Mouse (Mus musculus) v-Abl transformed pro-B cells (cell line): ENCODE data around the gene Mthfsd.
"Not testable (repeated sequence)": the region's sequence is repeated elsewhere in the genome, so short reads cannot be mapped to it uniquely, and the experiment has no call there.

Source experiments
- in situ Hi-C, 2 experiments: fragments of 400-800 bp; cut with MboI; formaldehyde crosslinking; loops; one replicate each; pipeline ENCODE4 v1.15.1; 2025; ENCODE audit not compliant: unreplicated experiment in 2 of 2

Gene Mthfsd

DNA sequence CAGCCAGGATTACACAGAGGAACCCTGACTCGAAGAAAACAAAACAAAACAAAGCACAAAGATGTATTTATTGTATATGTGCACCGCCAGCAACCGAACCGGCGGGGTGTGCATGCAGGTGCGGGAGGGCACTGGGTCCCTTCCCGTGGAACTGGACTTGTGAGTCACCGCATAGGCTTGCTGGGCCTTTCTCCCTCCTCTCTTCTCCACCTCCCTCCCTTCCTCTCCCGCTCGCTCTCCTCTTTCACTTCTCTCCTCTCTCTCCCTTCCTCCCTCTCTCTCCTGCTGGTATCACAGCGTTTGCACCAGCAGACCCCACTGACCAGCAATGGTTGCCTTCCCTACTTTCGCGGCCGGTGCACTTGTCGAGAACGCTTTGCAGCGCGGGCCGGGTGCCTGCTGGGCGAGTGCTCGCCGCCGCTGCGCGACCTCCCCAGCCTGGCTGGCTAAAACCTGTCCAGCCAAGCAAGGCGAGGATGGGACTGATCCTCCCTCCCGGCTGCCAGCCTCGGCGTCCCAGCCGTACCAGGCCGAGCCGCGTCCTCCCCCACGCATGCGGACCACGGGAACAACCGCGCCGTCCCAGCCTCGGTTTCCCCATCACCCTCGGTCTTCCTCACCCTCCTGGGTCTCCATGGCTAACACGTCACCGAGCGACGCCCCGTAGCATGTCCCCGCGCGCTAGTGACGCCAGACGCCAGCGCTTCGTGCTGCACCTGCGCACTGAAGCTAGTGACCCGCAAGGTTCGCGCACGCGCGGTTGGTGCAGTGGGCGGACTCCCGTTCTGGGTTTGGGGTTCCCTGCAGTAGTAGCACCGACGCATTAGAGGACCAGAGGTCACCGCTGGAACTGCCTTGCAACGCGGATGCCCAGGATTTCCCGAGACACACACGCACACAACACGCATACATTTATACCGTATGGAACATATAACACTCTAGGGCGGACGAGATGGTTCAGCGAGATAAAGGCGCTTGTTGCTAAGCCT, at the start of gene Mthfsd:
Mthfsd (minus strand) TSS at position 725 of the 989 bp plus-strand sequence.
- in situ Hi-C loops: no loop called here

DNA sequence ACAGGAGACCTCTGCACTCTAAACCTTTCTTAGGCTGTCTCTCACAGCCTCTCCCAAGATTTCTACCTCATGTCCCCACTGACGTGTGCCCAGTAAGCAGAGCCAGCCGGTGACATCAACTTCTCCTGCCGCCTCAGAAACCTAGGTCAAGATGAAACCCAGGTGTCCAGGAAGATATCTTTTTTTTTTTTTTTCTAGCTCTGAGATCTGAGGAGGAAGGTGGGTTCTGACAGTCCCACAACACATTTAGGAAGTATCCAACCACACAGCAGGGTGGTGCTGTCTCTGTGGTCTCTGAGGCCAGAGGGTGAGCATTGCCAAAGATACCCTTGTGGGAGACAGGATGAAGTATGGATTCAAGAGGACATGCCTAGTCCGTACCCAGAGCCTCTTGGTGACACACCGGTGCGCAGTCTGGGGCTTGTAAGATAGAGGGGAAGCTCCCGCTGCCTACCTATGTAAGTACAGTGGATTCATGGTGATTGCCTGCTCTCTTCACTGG, 48.8 kb upstream of the Mthfsd start:
- in situ Hi-C loops: no loop called here

DNA sequence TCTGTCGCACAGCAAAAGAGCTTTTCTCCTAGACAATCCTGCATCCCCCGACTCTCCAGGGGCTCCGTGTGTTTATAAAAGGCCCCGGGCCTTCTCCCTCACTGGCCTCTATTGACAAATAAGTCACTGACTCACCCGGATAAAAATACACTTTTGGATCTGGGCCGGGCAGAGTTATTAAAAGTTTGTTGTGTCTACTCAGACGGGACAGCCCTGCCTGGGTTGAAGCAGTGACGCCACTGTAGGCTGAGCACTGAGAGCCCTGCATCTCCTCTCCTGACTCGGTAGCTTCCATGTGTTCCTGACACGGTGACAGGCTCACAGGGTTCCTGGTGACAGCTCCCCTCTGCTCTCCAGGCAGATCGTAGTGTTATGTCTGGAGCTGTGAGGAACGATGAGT, 44.2 kb upstream of the Mthfsd start:
- in situ Hi-C loops: no loop called here

DNA sequence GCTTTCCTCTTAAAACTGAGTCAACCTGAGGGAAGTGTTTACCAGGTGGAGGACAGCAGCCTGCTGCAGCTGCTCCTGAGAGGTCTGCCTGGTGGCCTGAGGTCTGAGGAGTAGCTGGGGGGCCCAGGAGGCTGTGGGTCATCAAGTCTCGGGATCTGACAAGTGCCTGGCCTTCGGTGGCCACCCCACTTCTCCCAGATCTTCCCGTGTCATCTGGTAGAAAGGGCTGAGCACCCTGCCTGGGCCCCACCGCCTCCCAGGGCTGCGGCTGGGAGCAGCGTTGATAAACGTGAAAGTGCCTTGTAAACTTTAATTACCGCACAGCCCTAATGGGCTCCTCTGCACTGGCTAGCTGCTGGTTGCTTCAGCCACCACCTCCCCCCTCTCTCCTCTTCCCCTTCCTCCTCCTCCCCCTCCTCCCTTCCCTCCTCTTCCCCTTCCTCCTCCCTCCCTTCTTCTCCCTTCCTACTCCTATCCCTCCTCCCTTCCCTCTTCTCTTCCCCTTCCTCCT, 40.4 kb upstream of the Mthfsd start:
- in situ Hi-C loops: no loop called here

DNA sequence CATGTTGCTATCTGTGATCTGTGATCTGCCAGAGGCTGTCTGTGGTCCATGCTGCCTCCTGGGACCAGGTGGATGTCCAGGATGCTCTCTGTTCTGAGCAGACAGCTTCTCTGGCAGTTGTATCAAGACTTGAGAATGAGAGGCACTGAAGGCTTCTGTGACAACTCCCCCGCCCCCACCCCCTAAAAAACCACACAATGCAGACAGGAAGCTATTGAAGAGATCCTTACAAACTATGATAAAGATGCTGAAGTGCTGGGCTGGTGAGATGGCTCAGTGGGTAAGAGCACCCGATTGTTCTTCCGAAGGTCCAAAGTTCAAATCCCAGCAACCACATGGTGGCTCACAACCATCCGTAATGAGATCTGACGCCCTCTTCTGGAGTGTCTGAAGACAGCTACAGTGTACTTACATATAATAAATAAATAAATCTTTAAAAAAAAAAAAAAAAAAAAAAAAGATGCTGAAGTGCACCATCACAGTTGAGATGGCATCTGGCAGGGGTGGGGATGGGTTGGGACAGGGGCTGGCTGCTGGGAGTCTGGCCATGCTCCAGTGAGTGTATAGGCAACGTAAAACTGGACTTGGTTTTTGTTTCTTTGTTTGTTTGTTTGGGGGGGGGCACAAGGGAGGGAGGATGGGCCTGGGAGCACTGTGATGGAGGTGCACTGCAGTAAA, 37.4 kb upstream of the Mthfsd start:
- in situ Hi-C loops: not testable (repeated sequence)

DNA sequence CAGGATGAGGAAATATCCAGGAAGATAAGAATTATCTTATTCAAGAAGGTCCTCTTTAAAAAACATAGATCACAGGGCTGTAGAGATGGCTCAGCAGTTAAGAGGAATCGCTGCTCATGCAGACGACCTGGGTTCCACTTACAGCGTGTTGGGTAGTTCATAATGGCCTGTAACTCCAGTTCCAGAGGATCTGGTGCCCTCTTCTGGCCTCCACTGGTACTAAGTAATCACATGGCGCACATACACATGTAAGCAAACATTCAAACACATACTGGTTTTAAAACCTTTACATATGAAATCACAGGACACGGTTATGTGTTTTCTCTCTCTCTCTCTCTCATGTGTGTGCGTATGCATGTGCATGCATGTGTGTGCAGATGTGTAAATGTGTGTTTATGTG, 28.7 kb upstream of the Mthfsd start:
- in situ Hi-C loops: no loop called here

DNA sequence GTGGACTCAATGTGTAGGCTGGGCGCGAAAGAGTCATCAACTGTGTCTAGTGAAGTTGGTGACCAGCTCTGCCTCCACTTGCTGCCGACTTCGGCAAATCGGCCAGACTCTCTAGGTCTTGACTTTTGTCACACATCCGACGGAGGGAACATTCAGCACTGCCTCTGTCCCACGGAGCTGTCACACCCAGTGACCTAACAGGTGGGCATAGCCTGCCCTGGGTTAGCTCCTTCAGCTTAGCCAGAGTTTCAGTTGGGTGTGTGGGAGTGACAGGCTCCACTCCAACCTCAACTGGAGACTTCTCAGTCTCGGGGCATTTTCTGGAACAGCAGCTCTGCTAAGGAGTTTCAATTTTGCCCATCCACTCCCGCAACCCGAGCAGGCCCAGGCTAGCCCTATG, 26.3 kb upstream of the Mthfsd start:
- in situ Hi-C loops: no loop called here

DNA sequence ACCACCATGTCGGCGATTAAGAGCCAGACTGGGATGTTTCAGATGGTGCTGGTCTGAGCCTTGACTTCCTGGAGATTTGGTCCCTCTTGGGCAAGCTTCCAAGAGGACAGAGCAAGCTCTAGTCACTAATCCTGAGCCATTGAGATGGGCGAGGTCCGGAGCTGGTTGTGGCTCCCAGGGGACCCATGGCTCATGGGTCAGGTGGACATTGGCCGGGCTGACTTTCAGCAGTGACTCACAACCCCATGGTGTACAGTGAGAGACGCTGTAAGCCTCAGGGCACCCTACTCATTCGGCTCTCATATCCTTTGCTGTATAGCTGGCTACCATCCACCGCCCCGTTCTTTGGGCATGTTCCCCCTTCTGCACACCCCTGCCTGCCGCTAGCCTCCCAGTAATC, 25.9 kb upstream of the Mthfsd start:
- in situ Hi-C loops: no loop called here

DNA sequence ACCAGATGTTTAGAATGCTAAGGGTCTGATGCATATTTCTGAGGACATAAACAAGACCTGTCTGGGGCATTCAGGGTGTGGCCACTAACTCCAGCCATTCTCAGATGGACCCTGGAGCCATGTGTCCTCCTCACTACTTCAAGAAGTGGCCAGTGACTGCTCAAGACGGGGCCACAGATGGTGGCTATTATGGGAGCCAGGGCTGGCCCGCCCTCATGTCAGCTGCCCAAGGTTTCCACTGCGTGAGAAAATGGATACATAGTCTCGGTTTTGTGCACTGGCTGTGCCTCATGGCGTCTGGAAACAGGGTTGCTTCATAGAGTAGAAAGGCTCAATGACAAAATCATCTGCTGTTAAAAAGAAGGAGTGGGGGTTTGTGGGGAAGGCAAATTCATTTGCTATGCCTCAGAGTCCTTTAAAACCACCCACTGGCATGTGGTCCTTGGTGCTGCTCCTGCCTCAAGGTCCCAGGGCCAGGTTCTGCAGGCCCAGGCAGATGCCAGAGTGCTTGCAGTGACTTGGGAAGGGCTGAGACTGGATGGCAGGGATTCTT, 24.8 kb upstream of the Mthfsd start:
- in situ Hi-C loops: no loop called here

DNA sequence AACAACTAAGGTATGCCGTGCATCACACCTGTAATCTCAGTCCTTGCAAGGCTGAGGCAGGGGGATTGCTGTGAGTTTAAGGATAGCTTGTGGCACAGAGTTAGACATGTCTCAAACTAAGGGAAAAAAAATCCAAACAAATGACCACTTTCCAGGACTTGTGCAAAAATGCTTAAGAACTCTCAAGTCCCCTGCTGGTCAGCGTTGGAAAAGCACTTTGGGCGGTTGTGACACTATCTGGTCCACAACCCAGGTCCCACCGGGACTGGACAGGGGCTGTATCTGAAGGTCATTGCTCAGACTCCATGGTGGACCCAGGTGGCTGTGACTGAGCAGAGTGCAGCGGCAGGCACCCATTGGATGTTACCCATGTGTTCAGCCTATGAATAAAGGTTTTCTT, 22.3 kb upstream of the Mthfsd start:
- in situ Hi-C loops: no loop called here

DNA sequence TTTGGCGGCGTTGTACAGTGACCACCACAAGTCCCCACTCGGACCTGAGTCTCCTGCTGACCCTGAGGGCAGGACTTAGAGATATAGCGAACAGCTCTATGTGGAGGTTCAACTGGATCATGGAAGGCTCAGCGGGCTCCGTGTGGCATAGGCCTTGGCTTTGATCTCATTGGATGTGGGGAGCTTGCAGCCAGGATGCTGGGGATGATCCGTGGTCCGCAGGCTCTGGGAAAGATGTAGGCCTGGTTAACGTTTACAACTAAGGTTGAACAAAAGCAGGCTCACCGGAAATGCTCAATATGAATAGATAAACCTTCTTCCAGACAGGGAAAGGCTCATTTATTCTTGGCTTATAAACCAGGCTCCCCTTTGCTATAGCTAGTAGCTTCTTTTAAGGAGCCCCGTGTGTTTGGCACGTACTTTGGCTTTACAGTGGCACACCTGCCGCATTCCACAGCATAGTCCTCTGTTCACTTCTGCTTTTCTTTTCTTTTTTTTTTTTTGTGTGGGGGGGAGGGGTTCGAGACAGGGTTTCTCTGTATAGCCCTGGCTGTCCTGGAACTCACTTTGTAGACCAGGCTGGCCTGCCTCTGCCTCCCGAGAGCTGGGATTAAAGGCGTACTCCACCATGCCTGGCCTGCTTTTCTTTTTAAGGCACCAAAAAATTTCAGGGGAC, 21.2 kb upstream of the Mthfsd start:
- in situ Hi-C loops: no loop called here

DNA sequence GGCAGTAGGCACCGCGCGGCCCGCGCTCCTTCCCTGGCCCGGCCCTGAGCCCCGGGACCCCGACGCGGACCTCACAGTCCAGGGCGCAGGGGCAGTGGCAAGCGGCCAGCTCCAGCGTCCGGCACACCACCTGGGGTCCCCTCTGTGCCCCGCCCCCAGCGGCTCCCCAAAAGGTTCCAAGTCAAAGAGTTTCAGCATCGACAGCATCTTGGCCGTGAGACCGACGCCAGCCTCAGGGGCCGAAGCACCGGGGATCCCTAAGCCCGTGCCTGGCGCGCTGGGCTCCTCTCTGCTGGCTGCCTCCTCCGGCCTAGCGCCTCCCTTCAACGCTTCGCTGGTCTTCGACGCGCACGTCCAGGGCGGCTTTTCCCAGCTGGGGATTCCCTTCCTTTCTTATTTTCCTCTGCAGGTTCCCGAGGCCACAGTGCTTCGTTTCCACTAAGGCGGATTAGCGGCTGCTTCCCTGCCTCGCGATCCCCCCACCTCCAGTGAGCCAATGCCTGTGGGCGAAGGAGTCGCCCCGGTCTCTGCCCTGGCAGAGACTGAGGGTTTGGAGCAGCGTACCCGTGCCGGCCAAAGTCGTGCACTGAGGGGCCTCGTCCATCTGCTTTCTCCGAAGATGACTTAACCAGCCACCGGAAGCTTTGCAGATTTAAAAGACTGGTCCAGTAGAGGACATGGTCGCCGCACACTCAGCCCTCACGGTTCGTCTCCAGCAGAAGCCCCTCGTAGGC, 20.5 kb upstream of the Mthfsd start:
- in situ Hi-C loops: no loop called here

DNA sequence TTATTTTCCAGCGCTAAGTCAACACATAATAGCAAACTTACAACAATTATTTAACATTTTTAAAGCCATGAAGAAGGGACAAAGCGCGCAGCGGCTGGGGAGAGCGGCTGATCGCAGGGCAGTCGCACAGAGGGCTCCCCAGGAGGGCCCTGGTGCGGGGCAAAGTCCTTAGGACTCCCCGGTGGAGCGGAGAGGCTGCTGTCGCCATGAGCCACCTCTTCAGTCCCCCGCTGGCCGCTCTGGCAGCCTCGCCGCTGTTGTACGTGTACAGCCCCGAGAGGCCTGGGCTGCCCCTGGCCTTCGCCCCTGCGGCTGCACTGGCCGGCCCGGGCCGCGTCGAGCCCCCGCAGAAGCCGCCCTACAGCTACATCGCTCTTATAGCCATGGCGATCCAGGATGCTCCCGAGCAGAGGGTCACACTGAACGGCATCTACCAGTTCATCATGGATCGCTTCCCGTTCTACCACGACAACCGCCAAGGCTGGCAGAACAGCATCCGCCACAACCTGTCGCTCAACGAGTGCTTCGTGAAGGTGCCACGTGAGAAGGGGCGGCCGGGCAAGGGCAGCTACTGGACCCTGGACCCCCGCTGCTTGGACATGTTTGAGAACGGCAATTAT, 19.7 kb upstream of the Mthfsd start, which contains the start of gene Foxl1:
Foxl1 (plus strand) TSS at position 185 of the 620 bp plus-strand sequence.
- in situ Hi-C loops: no loop called here

DNA sequence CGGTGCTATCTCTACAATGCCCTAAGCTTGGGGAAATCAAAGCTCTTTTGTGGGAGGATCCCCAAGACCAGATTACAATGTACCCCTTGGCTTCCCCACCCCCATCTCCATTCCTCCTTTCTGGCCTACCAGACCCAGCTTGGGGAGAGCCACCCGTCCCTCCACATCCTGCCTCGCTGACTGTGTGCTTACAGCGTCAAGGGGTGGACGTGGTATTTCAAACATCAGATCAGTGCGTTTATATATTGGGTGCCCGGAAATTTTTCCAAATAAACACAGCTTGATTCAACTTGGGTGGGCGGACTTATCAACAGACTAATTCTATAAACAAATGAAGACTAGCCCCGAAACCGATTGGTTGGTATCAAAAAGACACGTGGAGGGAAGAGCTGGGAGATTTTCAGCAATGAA, 19.1 kb upstream of the Mthfsd start:
- in situ Hi-C loops: no loop called here

DNA sequence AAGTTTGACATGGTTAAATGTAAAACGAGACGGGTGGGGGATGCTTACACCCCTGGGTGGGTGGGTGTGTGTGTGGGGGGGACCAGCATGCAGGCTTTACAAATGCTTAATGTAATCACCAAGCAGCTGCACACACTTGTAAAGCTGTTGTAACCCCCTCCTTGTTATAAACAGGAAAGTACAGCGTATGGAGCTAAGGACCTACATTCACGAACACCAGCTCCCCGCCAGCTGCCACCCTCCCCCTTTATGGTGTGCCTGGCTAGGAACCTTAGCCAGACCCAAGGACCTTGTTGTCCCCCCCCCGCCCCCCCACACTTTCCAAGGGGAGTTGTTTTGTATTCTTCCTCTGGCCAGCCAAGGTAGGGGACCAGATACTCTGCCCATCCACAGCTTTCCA, 18.5 kb upstream of the Mthfsd start:
- in situ Hi-C loops: no loop called here

DNA sequence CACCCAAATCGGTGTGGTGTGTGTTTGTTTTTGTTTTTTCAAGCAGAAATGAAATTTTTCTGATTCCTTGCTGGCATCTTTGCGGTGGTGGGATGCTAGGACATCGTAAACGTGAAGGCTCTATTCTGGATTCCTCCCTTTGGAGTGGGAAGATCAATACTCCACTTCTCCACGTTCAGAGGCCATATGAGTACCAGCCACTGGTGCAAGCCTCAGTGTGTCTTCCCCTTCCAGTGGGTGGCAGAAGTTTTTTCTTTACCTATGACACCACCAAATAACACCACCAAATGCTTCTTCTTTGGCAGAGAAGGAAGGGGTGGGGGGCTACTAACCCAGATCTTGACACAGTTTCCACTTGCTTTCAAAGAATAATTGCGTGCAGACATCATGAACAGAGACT, 18.0 kb upstream of the Mthfsd start:
- in situ Hi-C loops: no loop called here

DNA sequence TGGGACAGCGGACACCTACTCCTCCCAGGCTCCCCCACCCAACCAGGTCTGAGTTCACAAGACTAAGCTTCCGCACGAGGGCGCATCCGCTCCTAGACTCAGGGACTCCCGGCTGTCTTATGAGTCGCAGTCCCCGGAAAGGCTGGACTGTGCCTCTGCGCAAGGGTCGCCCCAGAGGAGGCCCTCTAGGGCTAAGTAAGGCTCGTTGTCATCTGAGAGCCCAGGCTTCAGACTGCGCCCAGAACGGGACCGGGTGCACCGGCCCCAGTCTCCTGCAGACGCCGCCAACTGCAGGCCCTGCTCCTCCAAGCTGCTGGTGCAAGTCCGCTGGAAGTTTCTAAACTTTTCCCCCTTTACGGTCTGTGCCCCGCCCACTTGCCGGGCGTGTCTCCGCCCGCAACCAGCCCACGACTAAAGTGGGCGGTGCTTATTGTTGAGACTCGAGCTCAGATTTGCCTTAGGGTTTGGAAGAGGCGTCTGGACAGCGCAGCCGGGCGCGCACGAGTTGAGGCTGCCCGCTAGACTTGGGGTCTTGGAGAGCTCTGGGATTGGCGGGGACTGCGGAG, 17.2 kb upstream of the Mthfsd start:
- in situ Hi-C loops: no loop called here

DNA sequence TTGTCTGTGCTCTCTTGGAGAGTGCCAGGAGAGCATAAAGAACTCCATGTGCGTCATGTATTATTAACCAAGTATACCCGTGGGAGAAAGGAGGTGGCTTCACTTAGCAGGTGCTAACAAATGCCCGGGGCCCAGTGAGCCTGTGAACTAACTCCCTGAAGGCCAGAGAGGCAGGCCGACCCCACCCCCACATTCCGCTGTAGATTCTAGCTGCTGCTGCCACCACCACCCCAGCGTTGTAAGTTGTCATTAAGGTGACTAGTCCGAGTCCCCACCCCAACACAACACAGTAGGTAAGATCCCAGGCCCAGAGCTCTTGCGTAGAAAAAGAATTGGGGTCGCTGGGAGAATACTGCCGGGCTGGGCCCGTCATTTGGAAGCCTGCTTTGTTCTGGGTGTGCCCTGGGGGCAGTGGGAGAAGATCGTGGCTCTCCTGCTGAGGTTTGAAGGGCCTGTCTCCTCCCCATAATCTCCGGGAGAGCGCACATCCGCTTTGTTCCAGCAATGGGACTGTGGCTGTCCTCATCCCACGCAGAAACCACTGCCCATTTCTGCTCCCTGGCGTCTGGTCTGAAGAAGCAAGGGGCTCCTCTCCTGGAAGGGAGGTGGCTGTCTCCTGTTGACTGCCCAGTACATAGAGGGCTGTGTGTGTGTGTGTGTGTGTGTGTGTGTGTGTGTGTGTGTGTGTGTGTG, 16.5 kb upstream of the Mthfsd start:
- in situ Hi-C loops: no loop called here

DNA sequence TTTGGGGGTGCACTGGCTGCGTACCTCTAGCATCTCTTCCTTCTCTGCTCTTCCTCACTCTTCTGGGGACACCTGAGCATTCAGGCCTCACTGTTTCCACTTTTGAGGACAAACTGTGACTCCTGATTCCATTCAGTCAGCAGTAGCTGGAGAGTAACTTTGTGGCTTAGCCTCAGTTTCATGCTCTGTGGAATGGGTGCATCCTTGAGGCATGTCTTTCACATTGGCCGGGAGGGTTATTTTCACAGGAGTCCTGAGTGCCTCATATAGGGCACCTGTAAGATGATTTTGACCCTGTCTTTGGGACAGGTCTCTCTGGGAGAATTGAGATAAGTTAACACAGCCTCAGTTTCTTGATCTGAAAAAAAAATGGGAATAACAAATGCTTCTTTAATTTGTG, 14.9 kb upstream of the Mthfsd start:
- in situ Hi-C loops: no loop called here
